Mouse (Mus musculus) large intestine, adult 2 months (tissue): Measurements from ENCODE around the gene Mapt. TPM values are rescaled to one million over a fixed set of nuclear protein-coding genes. Genes with fewer than 3 reads are reported as not detected.
A peak's percentile ranks its signal among the peaks of the same experiment; 100 is the strongest.

Experiments
- DNase-seq: peaks from one replicate; pipeline ENCODE4 v3.0.0-alpha.2; 2012; ENCODE audit warnings: low read depth, low spot score
- WGBS: fragments of 180-500 bp; shearing (Covaris S2); methylation state at CpG from one replicate; pipeline ENCODE4 v1.1.7; 2018; 5-methylcytosine and 5-hydroxymethylcytosine counted together
- polyA plus RNA-seq: library from polyadenylated mRNA; depleted of rRNA; stranded (reverse); fragments of >200 nt; gene quantifications from 2 replicates; pipeline ENCODE4 v1.2.3, GENCODE M21; 2012

Mapt gene
- polyA plus RNA-seq, 1 experiment = 2.7 TPM

- no peak for DNase-seq
- WGBS = 47% methylated on average over 9 of the region's 9 CpGs
Observed at GRCm38 (mm10) chr11:104269385-104269822, 38.2 kb downstream of the Mapt start.

GRCm38 (mm10) chr11:104270452-104270851 is 39.3 kb downstream of the Mapt start:
- no peak for DNase-seq
- 92% methylated on average over 3 of the region's 3 CpGs for WGBS

GRCm38 (mm10) chr11:104270876-104271275 is 39.7 kb downstream of the Mapt start:
- no peak for DNase-seq
- 44% methylated on average over 4 of the region's 4 CpGs for WGBS

GRCm38 (mm10) chr11:104271876-104272275 is 40.7 kb downstream of the Mapt start:
- no peak for DNase-seq
- whole genome bisulfite sequencing = 82% methylated on average over 6 of the region's 6 CpGs

- WGBS = 61% methylated on average over 8 of the region's 8 CpGs
- DNase-seq = no peak
Observed at GRCm38 (mm10) chr11:104272352-104272751, 41.2 kb downstream of the Mapt start.

- no peak for DNase-seq
Observed at GRCm38 (mm10) chr11:104275765-104276164, 44.6 kb downstream of the Mapt start.

GRCm38 (mm10) chr11:104278222-104278621 is 47.0 kb downstream of the Mapt start:
- WGBS = 7% methylated on average over 20 of the region's 20 CpGs
- DNase-seq = no peak

More at GRCm38 (mm10) chr11:104275765-104276164, 44.6 kb downstream of the Mapt start:
- WGBS = 80% methylated on average over 7 of the region's 7 CpGs

GRCm38 (mm10) chr11:104279049-104279448 is 47.9 kb downstream of the Mapt start:
- DNase-seq = no peak
- 82% methylated on average over 4 of the region's 4 CpGs for WGBS

GRCm38 (mm10) chr11:104279538-104279937 is 48.3 kb downstream of the Mapt start:
- WGBS = 22% methylated on average over 3 of the region's 3 CpGs
- no peak for DNase-seq

GRCm38 (mm10) chr11:104281501-104281900 is 50.3 kb downstream of the Mapt start:
- 78% methylated on average over 5 of the region's 5 CpGs for WGBS
- no peak for DNase-seq

- 96% methylated on average over 18 of the region's 18 CpGs for WGBS
- DNase-seq = no peak
Observed at GRCm38 (mm10) chr11:104287113-104287512, 55.9 kb downstream of the Mapt start.

- WGBS = 17% methylated on average over 6 of the region's 6 CpGs
- DNase-seq = no peak
Observed at GRCm38 (mm10) chr11:104288835-104289198, 57.6 kb downstream of the Mapt start.

GRCm38 (mm10) chr11:104289199-104290031 is 58.2 kb downstream of the Mapt start:
- 11% methylated on average over 13 of the region's 13 CpGs for WGBS
- DNase-seq = peak; percentile 82

GRCm38 (mm10) chr11:104292443-104293220 is 61.4 kb downstream of the Mapt start:
- no peak for DNase-seq
- 48% methylated on average over 7 of the region's 7 CpGs for WGBS

GRCm38 (mm10) chr11:104293241-104293640 is 62.1 kb downstream of the Mapt start:
- WGBS = 22% methylated on average over 9 of the region's 9 CpGs
- DNase-seq = peak; percentile 93

- 72% methylated on average over 5 of the region's 5 CpGs for WGBS
- no peak for DNase-seq
Observed at GRCm38 (mm10) chr11:104295145-104295544, 64.0 kb downstream of the Mapt start.

- 13% methylated on average over 6 of the region's 6 CpGs for WGBS
- peak; percentile 64 for DNase-seq
Observed at GRCm38 (mm10) chr11:104295656-104296055, 64.5 kb downstream of the Mapt start.

GRCm38 (mm10) chr11:104297671-104298070 is 66.5 kb downstream of the Mapt start:
- 83% methylated on average over 3 of the region's 3 CpGs for WGBS
- DNase-seq = no peak

- DNase-seq = no peak
- 68% methylated on average over 12 of the region's 12 CpGs for WGBS
Observed at GRCm38 (mm10) chr11:104302628-104303027, 71.4 kb downstream of the Mapt start.

GRCm38 (mm10) chr11:104303088-104303960 is 72.1 kb downstream of the Mapt start:
- DNase-seq = no peak
- 75% methylated on average over 8 of the region's 8 CpGs for WGBS
